Mouse (Mus musculus): ENCODE measurements around the gene Tada3. TPM values are rescaled to one million over a fixed set of nuclear protein-coding genes. Genes with fewer than 3 reads are reported as not detected.

The Tada3 gene
- 25.7 and 26.9 TPM in 2 replicates for polyA plus RNA-seq (2012; rRNA removed)

- TF ChIP-seq POLR2A (IDR thresholded peaks at IDR 0.05; ENCODE audit: borderline replicate concordance, extremely low read depth, low read depth, low read length) (peak; percentile 84; the same call in 1 of the 2 replicates), CTCF (IDR thresholded peaks at IDR 0.05; ENCODE audit: insufficient read depth, low read length) (no peak)
- WGBS = under 1% methylated on average over 61 of the region's 61 CpGs
- peaks cover 9% of the 10 kb centered on the region for H3K4me1 ChIP-seq (ENCODE audit: control insufficient read depth, insufficient read depth, low read length)
- peak within 1 kb of the TSS; percentile 89 for H3K4me3 ChIP-seq (replicated peaks; ENCODE audit: extremely low read depth, low read depth, low read length)
- peak; percentile 94 for DNase-seq
These were observed at the start of gene Tada3, which contains the start of gene Arpc4 for GRCm38 (mm10) chr6:113377496-113378385. Gene Tada3 (minus strand): TSS chr6:113377883. Gene Arpc4 (plus strand): TSS chr6:113378115.

- 52% methylated on average over 3 of the region's 3 CpGs for WGBS
- Histone ChIP-seq H3K4me1 (ENCODE audit: control insufficient read depth, insufficient read depth, low read length) (no peaks in the 10 kb centered on the region), H3K4me3 (replicated peaks; ENCODE audit: extremely low read depth, low read depth, low read length) (no peak overlapping the region)
- DNase-seq = no peak
- TF ChIP-seq CTCF (IDR thresholded peaks at IDR 0.05; ENCODE audit: insufficient read depth, low read length) = peak; percentile 54
- no peak for TF ChIP-seq POLR2A (IDR thresholded peaks at IDR 0.05; ENCODE audit: borderline replicate concordance, extremely low read depth, low read depth, low read length)
These were observed 49.7 kb upstream of the Tada3 start for GRCm38 (mm10) chr6:113427397-113427796.

- 87% methylated on average over 4 of the region's 4 CpGs for WGBS
- no peak for DNase-seq
- Histone ChIP-seq H3K4me3 (replicated peaks; ENCODE audit: extremely low read depth, low read depth, low read length) (no peak overlapping the region), H3K4me1 (ENCODE audit: control insufficient read depth, insufficient read depth, low read length) (no peaks in the 10 kb centered on the region)
- TF ChIP-seq POLR2A (IDR thresholded peaks at IDR 0.05; ENCODE audit: borderline replicate concordance, extremely low read depth, low read depth, low read length) = no peak
- TF ChIP-seq CTCF (IDR thresholded peaks at IDR 0.05; ENCODE audit: insufficient read depth, low read length) = no peak
These were observed 49.0 kb upstream of the Tada3 start for GRCm38 (mm10) chr6:113426696-113427095.

- 85% methylated on average over 7 of the region's 7 CpGs for WGBS
- no peak for DNase-seq
- H3K4me1 ChIP-seq (ENCODE audit: control insufficient read depth, insufficient read depth, low read length) = peaks cover 3% of the 10 kb centered on the region; the same call in 1 of the 2 replicates
- TF ChIP-seq CTCF (IDR thresholded peaks at IDR 0.05; ENCODE audit: insufficient read depth, low read length) = no peak
- TF ChIP-seq POLR2A (IDR thresholded peaks at IDR 0.05; ENCODE audit: borderline replicate concordance, extremely low read depth, low read depth, low read length) = no peak
- no peak overlapping the region for H3K4me3 ChIP-seq (replicated peaks; ENCODE audit: extremely low read depth, low read depth, low read length)
These were observed 46.5 kb upstream of the Tada3 start for GRCm38 (mm10) chr6:113424187-113424586.

GRCm38 (mm10) chr6:113423000-113423399 is 45.3 kb upstream of the Tada3 start:
- Histone ChIP-seq H3K4me3 (replicated peaks; ENCODE audit: extremely low read depth, low read depth, low read length) (no peak overlapping the region), H3K4me1 (ENCODE audit: control insufficient read depth, insufficient read depth, low read length) (peaks cover 6% of the 10 kb centered on the region)
- no peak for DNase-seq
- WGBS = 44% methylated on average over 4 of the region's 4 CpGs
- TF ChIP-seq CTCF (IDR thresholded peaks at IDR 0.05; ENCODE audit: insufficient read depth, low read length) = no peak
- no peak for TF ChIP-seq POLR2A (IDR thresholded peaks at IDR 0.05; ENCODE audit: borderline replicate concordance, extremely low read depth, low read depth, low read length)

- WGBS = under 1% methylated on average over 25 of the region's 25 CpGs
- H3K4me1 ChIP-seq (ENCODE audit: control insufficient read depth, insufficient read depth, low read length) = peaks cover 6% of the 10 kb centered on the region
- peak; percentile 100 for DNase-seq
- H3K4me3 ChIP-seq (replicated peaks; ENCODE audit: extremely low read depth, low read depth, low read length) = peak within 1 kb of the TSS; percentile 93
- TF ChIP-seq CTCF (IDR thresholded peaks at IDR 0.05; ENCODE audit: insufficient read depth, low read length) (no peak), POLR2A (IDR thresholded peaks at IDR 0.05; ENCODE audit: borderline replicate concordance, extremely low read depth, low read depth, low read length) (peak; percentile 90; the same call in 1 of the 2 replicates)
These were observed 41.5 kb upstream of the Tada3 start, which contains the start of gene Rpusd3 for GRCm38 (mm10) chr6:113419199-113419587. Gene Rpusd3 (minus strand): TSS chr6:113419340.

- 10% methylated on average over 16 of the region's 16 CpGs for WGBS
- TF ChIP-seq CTCF (IDR thresholded peaks at IDR 0.05; ENCODE audit: insufficient read depth, low read length) (no peak), POLR2A (IDR thresholded peaks at IDR 0.05; ENCODE audit: borderline replicate concordance, extremely low read depth, low read depth, low read length) (no peak)
- Histone ChIP-seq H3K4me3 (replicated peaks; ENCODE audit: extremely low read depth, low read depth, low read length) (peak overlapping the region; percentile 93), H3K4me1 (ENCODE audit: control insufficient read depth, insufficient read depth, low read length) (peaks cover 6% of the 10 kb centered on the region)
- DNase-seq = no peak
These were observed 40.9 kb upstream of the Tada3 start for GRCm38 (mm10) chr6:113418441-113419198.

- WGBS = 68% methylated on average over 5 of the region's 5 CpGs
- DNase-seq = no peak
- Histone ChIP-seq H3K4me3 (replicated peaks; ENCODE audit: extremely low read depth, low read depth, low read length) (no peak overlapping the region), H3K4me1 (ENCODE audit: control insufficient read depth, insufficient read depth, low read length) (peaks cover 6% of the 10 kb centered on the region)
- TF ChIP-seq POLR2A (IDR thresholded peaks at IDR 0.05; ENCODE audit: borderline replicate concordance, extremely low read depth, low read depth, low read length) (no peak), CTCF (IDR thresholded peaks at IDR 0.05; ENCODE audit: insufficient read depth, low read length) (no peak)
These were observed 38.7 kb upstream of the Tada3 start for GRCm38 (mm10) chr6:113416416-113416815.

- DNase-seq = no peak
- Histone ChIP-seq H3K4me1 (ENCODE audit: control insufficient read depth, insufficient read depth, low read length) (no peaks in the 10 kb centered on the region), H3K4me3 (replicated peaks; ENCODE audit: extremely low read depth, low read depth, low read length) (no peak overlapping the region)
- TF ChIP-seq POLR2A (IDR thresholded peaks at IDR 0.05; ENCODE audit: borderline replicate concordance, extremely low read depth, low read depth, low read length) (no peak), CTCF (IDR thresholded peaks at IDR 0.05; ENCODE audit: insufficient read depth, low read length) (no peak)
- 54% methylated on average over 1 of the region's 1 CpGs for WGBS
These were observed 32.3 kb upstream of the Tada3 start for GRCm38 (mm10) chr6:113410001-113410400.

Data from lung, adult 2 months (tissue).